Mouse (Mus musculus) C2C12 (cell line): ENCODE results near the gene Pard6b. TPM values are rescaled to one million over a fixed set of nuclear protein-coding genes. Genes with fewer than 3 reads are reported as not detected.

Experiments used
- H3K27me3 ChIP-seq: one replicate; pipeline ENCODE4 v1.6.1; 2011; ENCODE audit not compliant: control insufficient read depth, insufficient read depth, insufficient read length
- H3K36me3 ChIP-seq: one replicate; pipeline ENCODE4 v1.6.1; 2011; ENCODE audit not compliant: control insufficient read depth, insufficient read depth
- H3K4me3 ChIP-seq: one replicate; pipeline ENCODE4 v1.5.1; 2011; ENCODE audit warnings: mild to moderate bottlenecking, control low read depth; ENCODE audit not compliant: poor library complexity, insufficient read depth, severe bottlenecking
- H3K79me2 ChIP-seq: one replicate; pipeline ENCODE4 v1.6.1; 2011; ENCODE audit not compliant: control insufficient read depth, insufficient read depth
- H3K79me3 ChIP-seq: one replicate; pipeline ENCODE4 v1.6.1; 2011; ENCODE audit warnings: low read depth, control low read depth
- H3ac ChIP-seq: one replicate; pipeline ENCODE3; 2011; ENCODE audit warnings: low read depth; ENCODE audit not compliant: control insufficient read depth, insufficient read length
- CEBPB ChIP-seq: IDR thresholded peaks from one replicate; pipeline ENCODE4 v1.6.1; 2011; ENCODE audit warnings: low read depth, mild to moderate bottlenecking, control low read depth, moderate library complexity
- CTCF ChIP-seq: IDR thresholded peaks from one replicate; pipeline ENCODE4 v1.5.1; 2011; ENCODE audit not compliant: control insufficient read depth, insufficient read depth, insufficient read length
- FOSL1 ChIP-seq: IDR thresholded peaks from one replicate; pipeline ENCODE4 v1.8.0; 2011; ENCODE audit warnings: mild to moderate bottlenecking, low read length; ENCODE audit not compliant: poor library complexity, insufficient read depth, severe bottlenecking
- MAX ChIP-seq: IDR thresholded peaks from one replicate; pipeline ENCODE4 v1.6.1; 2011; ENCODE audit warnings: mild to moderate bottlenecking, control low read depth
- MYOD1 ChIP-seq: IDR thresholded peaks from one replicate; pipeline ENCODE4 v1.6.1; 2011; ENCODE audit warnings: low read depth; ENCODE audit not compliant: control insufficient read depth, insufficient read length
- MYOG ChIP-seq: IDR thresholded peaks from one replicate; pipeline ENCODE4 v1.6.1; 2011; ENCODE audit not compliant: control insufficient read depth, insufficient read length; ENCODE audit errors: extremely low read depth
- USF1 ChIP-seq: IDR thresholded peaks from one replicate; pipeline ENCODE4 v1.6.1; 2011; ENCODE audit warnings: low read depth, mild to moderate bottlenecking, control low read depth, moderate library complexity
- polyA plus RNA-seq: library from polyadenylated mRNA; unstranded; fragments of >200 nt; fragmentation: generic; extraction: Trizol; gene quantifications from one replicate; pipeline ENCODE4 v1.2.1, GENCODE M21; 2012; ENCODE audit warnings: missing spikeins

Pard6b gene
- polyA plus RNA-seq, 1 experiment: 0.33 TPM

DNA sequence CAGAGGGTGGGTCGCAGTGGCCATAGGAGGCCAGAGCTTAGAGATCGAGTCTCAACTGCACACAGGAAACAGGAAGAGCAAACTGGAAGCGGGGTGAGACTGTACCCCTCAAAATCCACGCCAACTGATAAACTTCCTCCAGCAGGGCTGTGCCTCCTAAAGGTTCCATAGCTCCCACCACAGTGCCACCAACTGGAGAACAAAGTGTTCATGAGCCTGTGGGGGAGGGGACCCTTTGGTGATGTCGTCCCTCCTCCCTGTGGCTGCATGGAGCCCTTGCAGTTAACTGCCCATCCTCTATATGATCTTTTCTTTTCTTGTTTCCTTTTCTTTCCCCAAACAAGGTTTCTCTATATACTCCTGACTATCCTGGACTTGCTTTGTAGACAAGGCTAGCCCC lies 32.9 kb downstream of the Pard6b start:
- H3K79me2 ChIP-seq: no peaks in the 10 kb centered on the region
- TF ChIP-seq CEBPB (no peak), FOSL1 (no peak), MYOD1 (no peak), CTCF (no peak), USF1 (no peak), MYOG (no peak), MAX (no peak)
- H3ac ChIP-seq: no peak overlapping the region
- H3K4me3 ChIP-seq: no peak overlapping the region
- H3K27me3 ChIP-seq: no peaks in the 10 kb centered on the region
- H3K79me3 ChIP-seq: no peaks in the 10 kb centered on the region
- H3K36me3 ChIP-seq: no peaks in the 10 kb centered on the region

- Histone ChIP-seq H3K79me2 (no peaks in the 10 kb centered on the region), H3ac (no peak overlapping the region), H3K4me3 (no peak overlapping the region), H3K27me3 (no peaks in the 10 kb centered on the region), H3K36me3 (no peaks in the 10 kb centered on the region), H3K79me3 (no peaks in the 10 kb centered on the region)
- TF ChIP-seq USF1 (no peak), CTCF (peak; percentile 36), CEBPB (no peak)
Measured at GRCm38 (mm10) chr2:168114699-168115350, 34.0 kb downstream of the Pard6b start.

- Histone ChIP-seq H3K79me3 (no peaks in the 10 kb centered on the region), H3K36me3 (no peaks in the 10 kb centered on the region), H3K79me2 (no peaks in the 10 kb centered on the region), H3ac (no peak overlapping the region), H3K27me3 (no peaks in the 10 kb centered on the region), H3K4me3 (no peak overlapping the region)
- no peak for TF ChIP-seq CTCF
- TF ChIP-seq FOSL1: no peak
- TF ChIP-seq USF1: no peak
- TF ChIP-seq CEBPB: no peak
- no peak for TF ChIP-seq MYOD1
- no peak for TF ChIP-seq MAX
- TF ChIP-seq MYOG: no peak
Measured at GRCm38 (mm10) chr2:168115826-168116225, 35.0 kb downstream of the Pard6b start.

DNA sequence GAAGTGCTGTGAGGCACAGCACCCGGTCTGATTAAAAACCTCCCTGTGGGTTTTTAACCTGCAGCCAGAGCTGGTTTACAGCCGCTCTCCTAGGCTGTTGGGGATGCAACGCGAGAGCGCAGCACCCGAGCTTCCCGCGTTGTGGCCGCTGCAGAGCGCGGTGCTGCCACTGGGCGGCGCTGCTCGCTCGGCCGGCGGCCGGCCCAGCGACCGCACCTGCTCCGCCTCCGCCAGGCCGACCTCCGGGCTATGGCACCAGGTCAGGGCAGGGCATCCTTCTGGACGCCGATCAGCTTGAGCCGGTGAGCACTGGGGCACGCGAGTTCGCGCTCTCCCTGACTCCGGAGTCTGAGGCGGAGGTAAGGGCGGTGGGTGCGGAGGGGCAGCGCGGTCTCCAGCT lies 36.3 kb downstream of the Pard6b start:
- Histone ChIP-seq H3ac (no peak overlapping the region), H3K4me3 (no peak overlapping the region), H3K36me3 (no peaks in the 10 kb centered on the region), H3K79me3 (no peaks in the 10 kb centered on the region), H3K79me2 (no peaks in the 10 kb centered on the region), H3K27me3 (no peaks in the 10 kb centered on the region)
- TF ChIP-seq MYOD1 (no peak), FOSL1 (no peak), CTCF (peak; percentile 86)

- Histone ChIP-seq H3K27me3 (no peaks in the 10 kb centered on the region), H3K79me2 (no peaks in the 10 kb centered on the region), H3K36me3 (no peaks in the 10 kb centered on the region), H3K79me3 (no peaks in the 10 kb centered on the region), H3ac (no peak overlapping the region), H3K4me3 (no peak overlapping the region)
- no peak for TF ChIP-seq USF1
- no peak for TF ChIP-seq MYOD1
- TF ChIP-seq MYOG: no peak
Measured at GRCm38 (mm10) chr2:168117553-168117952, 36.7 kb downstream of the Pard6b start.

DNA sequence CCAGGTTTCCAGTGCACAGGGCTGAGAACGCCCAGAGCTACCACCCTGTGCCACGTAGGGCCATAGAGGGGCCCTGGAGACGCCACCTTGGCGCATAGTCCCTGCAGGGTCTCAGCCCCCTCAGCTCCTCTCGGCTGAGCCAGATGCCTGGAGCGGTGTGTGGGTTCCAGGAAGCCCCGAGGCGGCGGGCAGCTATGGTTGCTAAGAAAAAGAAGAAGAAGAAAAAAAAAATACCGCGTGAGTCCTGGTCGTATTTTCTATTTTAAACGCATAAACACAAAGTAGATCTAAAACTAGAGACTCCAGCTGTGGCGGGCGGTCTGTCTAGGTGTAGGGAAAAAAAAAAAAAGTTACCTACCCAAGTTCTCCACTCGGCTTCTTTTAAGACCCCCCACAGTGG lies 37.2 kb downstream of the Pard6b start:
- Histone ChIP-seq H3ac (no peak overlapping the region), H3K36me3 (no peaks in the 10 kb centered on the region), H3K79me3 (no peaks in the 10 kb centered on the region), H3K79me2 (no peaks in the 10 kb centered on the region), H3K4me3 (no peak overlapping the region), H3K27me3 (no peaks in the 10 kb centered on the region)
- TF ChIP-seq CTCF (no peak), MYOG (no peak), CEBPB (no peak), FOSL1 (no peak), MAX (no peak), USF1 (no peak), MYOD1 (no peak)
